Mouse (Mus musculus) urinary bladder, adult 2 months (tissue): ENCODE measurements around the gene Ift43. TPM values are rescaled to one million over a fixed set of nuclear protein-coding genes. Genes with fewer than 3 reads are reported as not detected.

Source experiments
- DNase-seq: peaks from one replicate; pipeline ENCODE4 v3.0.0; 2022; ENCODE audit warnings: low spot score
- polyA plus RNA-seq: library from polyadenylated mRNA; depleted of rRNA; stranded (reverse); fragments of >200 nt; gene quantifications from 2 replicates; pipeline ENCODE4 v1.2.3, GENCODE M21; 2012; rRNA removed

The Ift43 gene
- polyA plus RNA-seq, 1 experiment, result 58.0 TPM

- no peak for DNase-seq
These were observed 92.0 kb downstream of the Ift43 start for GRCm38 (mm10) chr12:86174369-86174768.

- DNase-seq, result no peak
These were observed 93.2 kb downstream of the Ift43 start for GRCm38 (mm10) chr12:86175476-86175942.

DNA sequence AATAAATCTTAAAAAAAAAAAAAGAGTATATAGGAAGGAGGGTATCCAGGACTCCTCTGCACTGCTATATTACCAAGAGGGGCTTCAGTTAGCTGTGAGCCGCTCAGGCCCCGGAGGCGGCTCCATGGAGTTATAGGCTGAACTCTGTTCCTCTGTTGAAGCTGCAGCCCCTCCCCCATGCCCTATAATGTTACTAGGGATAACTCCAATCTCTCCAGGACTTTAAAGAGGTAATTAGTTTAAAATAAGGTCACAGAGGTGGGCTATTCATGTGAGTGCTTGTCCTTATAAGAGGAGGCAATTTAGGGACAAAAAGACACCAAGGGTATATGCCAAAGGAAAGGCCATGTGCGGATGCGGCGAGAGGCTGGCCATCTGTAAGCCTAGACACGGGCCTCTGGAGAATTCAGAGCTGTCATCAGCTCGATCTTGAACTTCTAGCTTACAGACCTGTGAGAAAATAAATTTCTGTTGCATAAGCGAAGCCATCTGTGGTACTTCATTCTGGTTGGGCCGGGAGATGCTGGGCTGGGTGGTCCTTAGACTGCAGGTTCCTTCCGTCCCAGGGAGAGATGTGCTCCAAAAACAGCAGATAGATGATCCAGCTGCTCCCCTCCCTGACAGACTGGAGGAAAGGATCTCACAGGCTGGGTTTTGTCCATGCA is 94.5 kb downstream of the Ift43 start:
- DNase-seq, result no peak

GRCm38 (mm10) chr12:86179266-86179665 is 96.9 kb downstream of the Ift43 start:
- DNase-seq, result no peak

GRCm38 (mm10) chr12:86181320-86181751 is 99.0 kb downstream of the Ift43 start:
- no peak for DNase-seq

DNA sequence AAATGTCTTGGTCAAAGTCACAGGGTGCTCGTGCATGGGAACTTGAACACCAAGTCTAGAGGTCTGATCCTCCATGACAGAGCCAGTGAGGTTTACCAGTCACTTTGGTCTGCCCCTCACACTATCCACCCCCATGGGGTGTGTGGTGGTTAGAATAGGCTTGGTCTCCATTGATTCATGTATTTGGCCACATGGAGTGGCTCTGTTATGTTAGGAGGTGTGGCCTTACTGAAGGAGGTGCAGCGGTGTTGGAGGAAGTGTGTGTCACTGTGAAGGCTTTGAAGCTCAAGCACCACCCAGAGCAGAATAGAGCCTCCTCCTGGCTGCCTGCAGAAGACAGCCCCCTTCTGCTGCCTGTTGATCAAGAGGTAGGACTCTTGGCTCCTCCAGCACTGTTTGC is 99.5 kb downstream of the Ift43 start:
- DNase-seq, result no peak

DNA sequence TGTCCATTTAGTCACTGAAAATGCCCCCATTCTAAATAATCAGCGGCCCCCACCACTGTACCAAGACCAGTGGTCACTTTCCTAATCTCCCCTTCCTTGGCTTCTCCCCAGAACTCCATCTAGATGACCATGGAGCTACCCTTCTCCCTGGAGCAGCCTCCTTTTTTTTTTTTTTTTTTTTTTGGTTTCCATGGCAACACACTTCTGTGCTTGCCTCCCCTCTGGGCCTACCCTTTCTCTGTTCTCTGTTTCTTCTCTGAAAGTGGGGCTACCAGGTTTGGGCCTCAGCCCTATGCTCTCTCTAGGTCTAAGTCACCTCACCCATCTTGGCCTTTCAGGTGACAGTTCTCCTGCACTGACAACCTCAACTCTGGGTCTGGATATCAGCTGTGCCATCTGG is 100.1 kb downstream of the Ift43 start:
- no peak for DNase-seq

- DNase-seq, result no peak
These were observed 105.8 kb downstream of the Ift43 start for GRCm38 (mm10) chr12:86188161-86188560.

DNA sequence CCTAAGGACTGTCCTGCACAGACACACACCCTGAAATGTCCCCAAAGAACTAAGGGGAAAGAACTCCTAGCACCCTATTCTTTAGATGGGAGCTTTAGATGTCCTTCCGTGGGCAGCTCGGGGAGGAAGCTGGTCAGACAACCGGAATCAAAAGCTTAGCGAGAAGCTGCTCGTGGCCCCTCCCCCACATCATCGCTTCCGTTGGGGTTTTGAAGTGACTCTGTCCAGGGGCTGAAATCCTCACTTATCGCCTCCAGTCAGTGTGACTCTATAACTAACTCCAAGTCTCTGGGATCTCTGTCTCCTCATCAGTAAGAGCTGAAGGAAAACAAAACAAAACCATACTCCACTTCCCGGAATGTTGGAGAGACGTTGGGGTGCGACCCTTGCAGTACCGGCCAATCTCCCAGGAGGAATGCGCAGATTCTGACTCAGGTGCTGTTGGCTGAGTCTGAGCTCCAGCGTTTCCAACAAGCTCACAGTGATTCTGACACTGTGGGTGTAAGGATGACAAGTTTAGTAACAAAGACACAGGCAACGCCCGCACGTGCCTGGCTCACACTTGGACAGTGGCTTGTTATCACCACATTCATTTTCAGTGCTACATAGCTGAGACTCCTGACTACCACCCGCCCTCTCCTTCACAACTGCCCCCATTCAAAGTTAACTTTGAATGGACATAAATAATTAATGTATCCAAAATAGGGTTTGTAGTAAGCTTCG is 107.4 kb downstream of the Ift43 start:
- no peak for DNase-seq

GRCm38 (mm10) chr12:86192036-86192449 is 109.7 kb downstream of the Ift43 start:
- no peak for DNase-seq

- DNase-seq, result no peak
These were observed 114.6 kb downstream of the Ift43 start for GRCm38 (mm10) chr12:86196944-86197343.

DNA sequence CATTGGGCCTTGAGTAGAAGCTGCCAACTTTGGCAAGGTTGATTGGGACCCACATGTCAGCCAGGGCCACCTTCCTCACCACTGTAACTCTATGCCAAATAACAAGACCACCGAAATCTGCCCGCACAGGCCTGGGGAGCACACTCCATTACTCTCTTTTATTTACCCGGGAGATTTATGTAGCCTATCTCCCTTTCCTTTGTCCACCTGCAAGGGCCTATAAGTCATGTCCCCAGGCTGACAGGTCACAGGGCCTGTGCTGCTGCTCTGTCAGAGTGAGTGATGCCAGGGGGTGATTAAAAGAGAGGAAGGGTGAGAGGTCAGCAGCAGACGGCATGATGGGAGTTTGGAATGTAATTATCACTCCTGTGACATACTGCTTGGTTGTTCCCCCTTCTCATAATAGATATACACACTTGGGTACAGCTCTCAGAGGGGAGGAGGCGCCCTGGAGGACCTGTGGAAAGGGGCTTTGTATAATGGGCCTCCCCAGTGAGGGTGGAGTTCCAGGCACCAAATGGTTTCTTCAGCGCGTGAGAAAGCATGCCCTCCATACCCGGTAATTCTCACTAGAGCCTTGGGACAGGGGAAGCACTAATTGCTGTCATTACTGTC is 121.2 kb downstream of the Ift43 start:
- no peak for DNase-seq

GRCm38 (mm10) chr12:86211099-86211520 is 128.8 kb downstream of the Ift43 start:
- DNase-seq, result no peak

Other genes with a start within 250 kb of the Ift43 start
- 37.0 and 45.1 TPM in 2 replicates for gene Tgfb3, start 3.5 kb upstream of the Ift43 start, polyA plus RNA-seq
- gene Gpatch2l, start 159.3 kb downstream of the Ift43 start, polyA plus RNA-seq, result 14.7 and 16.1 TPM in 2 replicates